Mouse (Mus musculus) lung, postnatal 0 days (tissue): ENCODE measurements around the gene Cep41.

Experiments used
- CTCF ChIP-seq: IDR thresholded peaks from 2 replicates; pipeline ENCODE4 v1.5.1; 2016; ENCODE audit warnings: antibody characterized with exemption, mild to moderate bottlenecking
- EP300 ChIP-seq: IDR thresholded peaks from 2 replicates; pipeline ENCODE4 v1.6.1; 2016; ENCODE audit warnings: antibody characterized with exemption, mild to moderate bottlenecking, control low read depth

DNA sequence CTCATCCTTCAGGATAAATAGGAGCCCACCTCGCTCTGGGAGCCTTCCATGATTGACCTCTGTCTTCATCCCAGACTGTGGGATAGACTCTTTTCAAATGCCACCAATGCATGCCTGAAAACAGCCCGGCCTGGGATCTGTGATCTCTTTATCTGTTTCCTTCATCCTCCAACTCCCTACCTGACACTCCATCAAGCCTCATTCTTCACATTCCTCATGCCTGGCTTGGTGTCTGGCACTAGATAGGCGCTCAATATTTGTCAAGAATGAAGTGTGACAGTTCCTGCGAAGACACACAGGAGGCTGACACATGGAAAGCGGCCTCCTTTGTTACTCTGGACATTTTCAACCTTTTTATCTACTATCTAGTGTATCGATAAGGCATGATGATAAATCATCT is 9.9 kb upstream of the Cep41 start:
- TF ChIP-seq CTCF (no peak), EP300 (no peak)
